Mouse (Mus musculus) adrenal gland, postnatal 36 days (tissue): ENCODE data around the gene Creb3l1. TPM values are rescaled to one million over a fixed set of nuclear protein-coding genes. Genes with fewer than 3 reads are reported as not detected.
A peak's percentile ranks its signal among the peaks of the same experiment; 100 is the strongest.

Experiments
- DNase-seq, 2 experiments: peaks; one replicate each; pipeline ENCODE4 v3.0.0; 2021; ENCODE audit warnings: mixed read lengths in 1 of 2
- microRNA-seq: library from miRNA; unstranded; fragments of <30 nt; microRNA quantifications from one replicate; pipeline ENCODE4 v1.2.0, GENCODE M21; 2021
- total RNA-seq, 2 experiments: library from RNA; stranded (reverse); gene quantifications; 2 replicates each; pipeline ENCODE4 v1.2.3; 2021

Gene Creb3l1
- total RNA-seq, 2 experiments from 2014 or later = 6.2 to 30.5 TPM

GRCm38 (mm10) chr2:91944170-91944950, 79.9 kb downstream of the Creb3l1 start:
- peak; percentile 80 to 87 for DNase-seq

GRCm38 (mm10) chr2:91942356-91942755, 81.9 kb downstream of the Creb3l1 start:
- DNase-seq = no peak

GRCm38 (mm10) chr2:91939303-91939935, 84.9 kb downstream of the Creb3l1 start:
- no peak for DNase-seq

GRCm38 (mm10) chr2:91936154-91936553, 88.1 kb downstream of the Creb3l1 start:
- DNase-seq = no peak

DNA sequence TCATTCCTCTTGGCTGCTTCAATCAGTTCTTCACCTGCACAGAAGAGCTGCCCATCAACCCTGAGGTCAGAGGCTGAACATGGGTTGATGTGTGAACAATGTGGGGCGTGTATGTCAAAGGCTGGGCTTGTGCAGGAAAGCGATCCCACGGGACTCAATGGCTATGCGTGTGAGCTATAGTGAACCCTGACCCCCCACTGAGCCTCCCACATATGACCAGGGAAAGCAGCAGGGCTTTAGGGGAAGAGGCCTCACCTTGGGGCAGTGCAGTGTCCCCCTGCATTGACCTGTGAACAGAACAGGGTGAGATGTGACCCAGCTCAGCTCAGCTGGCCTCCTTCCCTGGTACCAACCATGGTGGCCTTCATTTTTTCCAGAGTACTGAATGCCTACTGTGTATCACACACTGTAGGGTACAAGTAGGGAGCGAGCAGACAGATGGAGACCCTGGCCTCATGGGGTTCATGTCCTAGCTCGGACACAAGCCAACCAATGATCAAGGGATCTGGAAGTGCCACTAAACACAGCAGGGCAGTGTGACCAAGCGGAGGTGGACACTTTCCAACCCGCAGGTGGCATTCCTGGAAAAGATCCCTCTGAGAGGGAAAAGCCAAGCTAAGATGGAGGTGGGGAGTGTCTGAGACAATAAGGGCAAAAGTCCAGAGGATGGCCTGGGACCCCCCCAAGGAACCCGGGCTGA, 89.3 kb downstream of the Creb3l1 start:
- no peak for DNase-seq

- DNase-seq = no peak
Measured at GRCm38 (mm10) chr2:91934016-91934415, 90.3 kb downstream of the Creb3l1 start.

- DNase-seq = no peak
Measured at GRCm38 (mm10) chr2:91933471-91933870, 90.8 kb downstream of the Creb3l1 start.

DNA sequence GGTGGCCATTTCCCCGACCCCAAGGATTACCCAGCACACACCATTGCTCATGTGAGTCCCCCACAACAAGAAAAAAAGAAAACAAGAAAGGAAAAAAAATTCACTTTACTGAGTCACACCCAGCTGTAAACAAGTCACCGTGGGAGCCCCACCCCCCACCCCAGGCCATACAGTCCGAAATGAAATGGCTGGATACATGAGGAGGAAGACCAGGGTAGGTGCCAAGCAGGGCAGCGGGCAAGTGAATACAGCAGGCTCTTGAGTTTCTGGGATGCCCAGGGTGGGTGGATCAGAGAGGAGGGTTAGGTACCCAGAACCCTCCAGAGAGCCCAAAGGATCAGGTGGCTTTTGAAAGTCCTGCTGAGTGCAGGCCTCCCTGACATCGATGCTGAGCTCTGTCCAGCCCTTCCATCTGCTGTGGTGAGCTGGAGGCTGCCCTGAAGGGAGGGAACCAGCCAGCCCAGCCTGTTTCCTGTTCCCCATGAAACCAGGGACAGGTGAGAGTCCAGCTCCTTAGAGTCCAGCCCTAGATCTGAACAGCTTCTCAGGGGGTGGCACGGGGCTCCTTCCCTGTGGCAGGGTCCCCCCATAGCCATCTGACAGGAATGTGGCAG, 91.5 kb downstream of the Creb3l1 start:
- no peak for DNase-seq

Small RNAs within 50 kb of the gene (microRNA-seq; reads per million reads assigned to microRNA genes)
- not detected for gene Mir6999

Other genes with a start within 250 kb of the Creb3l1 start
- 1 to 10 TPM; 2.7 to 2.9 TPM for gene Chrm4, start 97.3 kb downstream of the Creb3l1 start, total RNA-seq
- 10 to 100 TPM in 1 of 2 experiments, 1 to 10 TPM in 1; 6.7 to 11.6 TPM for gene Mdk, start 92.2 kb downstream of the Creb3l1 start, total RNA-seq
- not detected for gene Gm9821, start 78.8 kb downstream of the Creb3l1 start, total RNA-seq
- 10 to 100 TPM; 45.1 to 48.0 TPM for gene Dgkz, start 48.6 kb downstream of the Creb3l1 start, total RNA-seq
- gene Phf21a, start 68.6 kb upstream of the Creb3l1 start, total RNA-seq = 10 to 100 TPM; 60.6 to 74.1 TPM